Mouse (Mus musculus) olfactory bulb, adult 2 months (tissue): ENCODE measurements around the gene Zkscan4. TPM values are rescaled to one million over a fixed set of nuclear protein-coding genes. Genes with fewer than 3 reads are reported as not detected.
"Not testable (repeated sequence)": the region's sequence is repeated elsewhere in the genome, so short reads cannot be mapped to it uniquely, and the experiment has no call there.

Source experiments
- H3K27ac ChIP-seq: fragments of 200-500 bp; 2 replicates; pipeline ENCODE4 v1.5.1; 2012; ENCODE audit warnings: low read depth, low read length; ENCODE audit not compliant: insufficient read depth
- H3K4me1 ChIP-seq: fragments of 200-500 bp; 2 replicates; pipeline ENCODE4 v1.6.1; 2012; ENCODE audit warnings: low read length; ENCODE audit not compliant: control insufficient read depth, insufficient read depth
- H3K4me3 ChIP-seq: fragments of 200-500 bp; 2 replicates; pipeline ENCODE4 v1.5.1; 2012; ENCODE audit warnings: mild to moderate bottlenecking, low read depth, low read length, moderate library complexity; ENCODE audit not compliant: insufficient read depth
- CTCF ChIP-seq: fragments of 200-500 bp; IDR thresholded peaks from 2 replicates; pipeline ENCODE4 v1.5.1; 2012; ENCODE audit warnings: low read depth, mild to moderate bottlenecking, low read length, moderate library complexity; ENCODE audit not compliant: insufficient read depth
- POLR2A ChIP-seq: fragments of 200-500 bp; IDR thresholded peaks from 2 replicates; pipeline ENCODE4 v1.6.1; 2012; ENCODE audit warnings: mild to moderate bottlenecking, low read depth, low read length, moderate library complexity; ENCODE audit not compliant: insufficient read depth
- WGBS: fragments of 180-500 bp; shearing (Covaris S2); methylation state at CpG from one replicate; pipeline ENCODE4 v1.1.7; 2018; 5-methylcytosine and 5-hydroxymethylcytosine counted together
- polyA plus RNA-seq: library from polyadenylated mRNA; stranded (reverse); fragments of >200 nt; gene quantifications from 2 replicates; pipeline ENCODE4 v1.2.4, GENCODE M21; 2012; ENCODE audit warnings: low replicate concordance; ENCODE audit not compliant: missing spikeins, insufficient read depth, insufficient read length

Gene Zkscan4
- polyA plus RNA-seq, 1 experiment = not detected

DNA sequence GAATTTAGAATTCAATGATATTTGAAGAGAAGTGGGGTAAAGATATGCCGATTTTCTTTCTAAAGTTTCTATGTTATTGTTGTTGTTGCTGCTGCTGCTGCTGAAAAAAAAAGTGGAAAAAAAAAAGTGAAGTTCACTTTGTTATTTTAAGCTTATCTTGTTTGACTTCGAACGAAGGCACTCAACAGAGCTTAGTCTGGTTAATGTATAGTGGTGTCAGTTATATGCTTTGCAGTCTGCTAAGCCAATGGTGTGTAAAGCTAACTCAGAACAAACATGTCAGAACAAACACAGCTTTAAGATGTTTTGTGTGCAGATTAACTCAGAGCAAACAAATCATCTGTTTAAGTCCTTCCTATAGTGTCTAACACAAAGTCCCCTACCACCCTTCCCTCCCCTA, 24.6 kb upstream of the Zkscan4 start:
- H3K27ac ChIP-seq = no peak overlapping the region
- WGBS = 92% methylated on average over 3 of the region's 3 CpGs
- H3K4me1 ChIP-seq = no peaks in the 10 kb centered on the region; the same call in 1 of the 2 replicates
- TF ChIP-seq CTCF (no peak), POLR2A (no peak)
- H3K4me3 ChIP-seq = no peak overlapping the region

DNA sequence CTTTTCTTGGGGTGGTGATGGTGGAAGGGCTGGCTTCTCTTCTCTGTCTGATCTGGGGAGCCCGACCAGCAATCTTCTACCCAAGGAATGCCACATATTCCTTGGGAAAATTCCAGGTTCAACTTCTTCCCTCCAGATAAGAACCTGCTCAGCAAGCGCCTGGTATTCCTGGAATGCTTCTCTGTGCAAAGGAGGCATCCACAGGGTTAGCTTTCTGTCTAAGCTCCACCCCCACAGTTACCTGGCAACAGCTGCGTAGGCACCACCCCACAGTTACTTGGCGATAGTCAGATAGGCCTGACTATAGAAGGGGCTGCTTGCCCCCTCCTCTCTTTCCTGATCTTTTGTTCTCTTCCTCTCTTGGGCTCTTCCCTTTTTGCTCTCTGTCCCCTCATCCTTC, 22.4 kb upstream of the Zkscan4 start:
- 12% methylated on average over 4 of the region's 4 CpGs for WGBS
- TF ChIP-seq POLR2A (no peak), CTCF (no peak)
- Histone ChIP-seq H3K4me3 (no peak overlapping the region), H3K27ac (no peak overlapping the region), H3K4me1 (no peaks in the 10 kb centered on the region)

DNA sequence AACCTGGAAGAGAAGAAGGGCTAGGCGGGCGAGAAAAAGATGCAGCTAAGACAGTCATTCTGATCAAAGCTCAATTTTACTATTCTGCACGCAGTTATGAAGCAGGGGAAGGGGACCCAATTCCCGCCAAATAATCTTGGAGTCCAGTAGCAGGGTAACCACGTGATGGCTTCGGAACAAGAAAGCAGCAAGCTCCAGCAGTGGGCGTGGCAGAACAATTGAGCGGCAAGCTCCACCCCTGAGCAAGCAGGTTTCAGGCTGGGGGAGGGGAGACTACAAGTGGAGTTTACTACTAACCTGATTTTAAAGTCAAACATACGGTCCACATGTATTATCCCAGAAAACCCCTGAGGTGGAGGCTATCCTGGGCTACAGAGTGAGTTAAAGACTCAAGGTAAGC, 16.2 kb upstream of the Zkscan4 start:
- 52% methylated on average over 9 of the region's 9 CpGs for WGBS
- H3K27ac ChIP-seq, H3K4me1 ChIP-seq, H3K4me3 ChIP-seq: not testable (repeated sequence)

DNA sequence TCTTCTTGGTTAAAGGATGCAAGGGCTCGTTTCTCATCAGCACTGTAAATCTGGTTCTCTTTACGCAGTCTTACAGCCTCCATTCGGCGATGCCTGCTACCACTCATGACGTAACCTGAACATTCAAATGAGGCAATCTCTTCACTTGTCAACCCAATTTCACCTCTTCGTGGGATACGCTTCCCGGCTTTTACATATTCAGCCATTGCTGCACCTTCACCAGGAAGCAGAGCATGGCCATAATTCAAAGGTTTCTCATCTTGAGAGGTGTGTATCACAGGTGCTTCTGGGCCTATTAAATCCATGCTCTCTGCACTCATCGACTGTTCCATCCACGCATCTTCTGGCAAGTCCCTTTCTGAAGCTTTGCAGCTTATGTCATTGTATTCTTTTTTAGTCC, 11.4 kb upstream of the Zkscan4 start:
- 0 out of 2 replicates have a peak, but pooled peaks cover 4% of the 10 kb centered on the region for H3K4me1 ChIP-seq
- no peak for TF ChIP-seq POLR2A
- 87% methylated on average over 10 of the region's 10 CpGs for WGBS
- H3K4me3 ChIP-seq = no peak overlapping the region
- no peak overlapping the region for H3K27ac ChIP-seq

DNA sequence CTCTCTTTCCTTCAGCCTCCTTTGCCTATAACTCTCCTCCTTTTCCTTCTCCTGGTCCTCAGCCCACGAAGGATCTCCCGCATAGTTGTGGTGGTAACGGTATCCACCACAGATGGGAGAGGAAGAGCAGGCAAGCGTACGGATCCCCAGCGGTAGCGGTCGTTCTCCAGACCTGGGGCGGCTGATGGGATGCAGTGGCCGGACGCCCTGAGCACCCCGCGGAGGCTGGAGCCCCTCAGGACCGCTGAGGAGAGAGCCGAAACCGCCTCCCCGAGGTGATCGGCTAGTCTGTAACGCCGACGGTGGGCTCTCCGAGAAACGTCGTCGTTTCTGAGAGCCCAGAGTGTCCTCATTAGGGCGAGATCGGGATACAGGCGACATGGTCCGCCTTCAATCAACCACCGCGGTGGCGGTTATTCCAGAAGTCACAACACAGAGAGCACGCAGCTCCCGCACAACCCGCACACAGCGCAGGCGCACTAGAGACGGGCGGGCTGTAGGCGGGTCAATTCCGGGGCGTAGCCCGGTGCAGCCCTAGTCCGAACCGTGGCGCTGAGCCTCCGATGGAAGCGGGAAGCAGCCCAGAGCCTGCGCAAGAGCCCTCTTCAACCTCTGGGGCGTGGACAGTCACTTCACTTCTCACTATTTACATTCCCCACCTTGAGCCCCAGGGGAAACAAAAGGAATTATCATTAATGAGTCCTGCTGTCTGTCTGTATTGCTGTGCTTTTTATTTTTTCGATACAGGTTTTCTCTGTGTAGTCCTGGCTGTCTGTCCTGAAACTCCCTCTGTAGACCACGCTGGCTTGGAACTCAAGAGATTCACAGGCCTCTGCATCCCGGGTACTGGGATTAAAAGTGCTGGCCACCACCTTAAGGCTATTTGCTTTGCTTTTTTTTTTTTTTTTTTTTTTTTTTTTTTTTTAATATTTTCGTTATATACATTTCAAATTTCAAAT, 10.4 kb upstream of the Zkscan4 start, which contains the start of gene Nkapl:
Gene Nkapl (minus strand): TSS at position 449 of the 959 bp plus-strand sequence.
- Histone ChIP-seq H3K4me3 (peak within 1 kb of the TSS; percentile 68), H3K4me1 (0 out of 2 replicates have a peak, but pooled peaks cover 4% of the 10 kb centered on the region), H3K27ac (no peak within 1 kb of the TSS)
- WGBS = under 1% methylated on average over 54 of the region's 54 CpGs
- peak; percentile 58 for TF ChIP-seq POLR2A
- no peak for TF ChIP-seq CTCF

DNA sequence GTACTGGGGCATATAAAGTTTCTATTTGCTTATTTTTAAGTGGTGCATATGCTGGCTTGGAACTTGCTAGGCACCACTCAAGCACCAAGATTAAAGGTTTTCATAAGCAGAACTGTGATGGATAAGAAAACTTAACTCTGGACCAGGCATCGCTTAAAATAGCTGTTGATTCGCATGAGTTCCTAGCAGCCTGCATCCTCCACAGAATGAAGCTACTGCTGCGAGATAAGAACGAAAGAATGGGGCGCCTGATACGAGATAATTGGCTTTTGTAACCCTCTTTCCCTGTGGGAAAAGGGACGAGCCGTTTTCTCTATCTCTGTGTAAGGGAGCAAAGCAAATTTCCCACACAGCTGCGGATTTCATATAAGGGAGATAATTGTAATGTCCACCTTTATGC, 9.6 kb upstream of the Zkscan4 start:
- no peak for TF ChIP-seq POLR2A
- no peak for TF ChIP-seq CTCF
- Histone ChIP-seq H3K4me3 (no peak overlapping the region), H3K27ac (no peak overlapping the region), H3K4me1 (0 out of 2 replicates have a peak, but pooled peaks cover 4% of the 10 kb centered on the region)
- WGBS = 14% methylated on average over 9 of the region's 9 CpGs

DNA sequence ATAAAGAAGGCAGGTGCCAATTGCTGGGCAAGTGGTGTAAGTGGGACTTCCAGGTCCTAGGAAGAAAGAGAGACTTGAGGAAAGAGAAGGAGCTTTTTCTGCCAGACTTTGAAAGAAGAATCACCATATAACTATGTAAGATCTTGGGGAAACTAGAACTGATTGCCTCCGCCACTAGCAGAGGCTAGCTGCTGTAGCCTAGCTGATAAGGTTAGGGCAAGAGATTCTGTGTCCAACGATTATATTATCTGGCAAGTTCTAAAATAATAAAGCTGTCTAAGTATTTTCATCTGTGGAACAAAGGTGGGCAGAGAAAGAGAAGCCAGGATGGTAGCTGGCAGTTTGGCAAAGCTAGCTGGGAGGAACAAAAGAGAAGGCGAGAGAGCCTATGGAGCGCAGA, 6.3 kb upstream of the Zkscan4 start:
- Histone ChIP-seq H3K4me3 (no peak overlapping the region), H3K4me1 (0 out of 2 replicates have a peak, but pooled peaks cover 4% of the 10 kb centered on the region), H3K27ac (no peak overlapping the region)
- TF ChIP-seq CTCF = no peak
- no peak for TF ChIP-seq POLR2A
- 30% methylated on average over 4 of the region's 4 CpGs for WGBS

DNA sequence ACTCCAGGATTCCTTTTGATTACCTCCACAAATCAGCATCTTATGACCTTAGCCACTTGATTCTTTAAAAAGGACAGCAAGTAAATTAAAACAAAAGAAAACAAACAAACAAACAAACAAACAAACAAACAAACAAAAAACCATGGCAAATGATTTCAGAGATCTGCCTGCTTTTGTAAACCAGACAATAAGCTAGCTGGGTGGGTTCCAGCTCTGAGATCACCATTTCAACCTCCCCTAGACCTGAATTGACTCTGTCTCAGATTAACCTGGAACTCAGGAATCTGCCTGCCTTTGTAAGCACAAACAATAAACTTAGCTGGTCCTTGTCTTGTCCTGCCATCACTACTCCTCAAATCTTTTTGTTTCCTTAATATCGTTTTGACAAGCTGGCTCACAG, 8.2 kb downstream of the Zkscan4 start:
- H3K4me1 ChIP-seq = no peaks in the 10 kb centered on the region
- no peak overlapping the region for H3K27ac ChIP-seq
- 97% methylated on average over 1 of the region's 1 CpGs for WGBS
- no peak overlapping the region for H3K4me3 ChIP-seq
- TF ChIP-seq CTCF = no peak
- TF ChIP-seq POLR2A = no peak

DNA sequence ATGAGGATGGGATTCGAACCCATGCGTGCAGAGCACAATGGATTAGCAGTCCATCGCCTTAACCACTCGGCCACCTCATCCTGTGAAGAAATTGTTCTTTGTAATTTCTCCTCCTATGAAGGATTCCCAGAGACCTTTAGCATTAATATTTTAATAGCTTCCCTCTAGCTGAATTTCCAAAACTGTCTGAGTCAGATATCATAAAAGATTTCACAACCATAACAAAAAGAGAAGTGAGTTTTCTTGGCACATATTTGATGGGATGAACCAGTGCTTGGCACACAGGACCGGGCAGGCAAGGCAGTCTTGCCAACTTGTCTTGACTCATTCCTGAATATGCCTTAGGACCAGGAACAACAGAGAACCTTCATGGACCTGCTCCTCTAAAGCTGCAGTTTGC, 14.1 kb downstream of the Zkscan4 start:
- 93% methylated on average over 5 of the region's 5 CpGs for WGBS
- H3K27ac ChIP-seq = no peak overlapping the region
- no peaks in the 10 kb centered on the region for H3K4me1 ChIP-seq
- TF ChIP-seq CTCF (no peak), POLR2A (no peak)
- no peak overlapping the region for H3K4me3 ChIP-seq
